Mouse (Mus musculus) intestine, postnatal 0 days (tissue): ENCODE data around the gene Slc23a4. TPM values are rescaled to one million over a fixed set of nuclear protein-coding genes. Genes with fewer than 3 reads are reported as not detected.

Experiments used
- ATAC-seq: fragments of 200-750 bp; cut with Nextera tagmentation; 2 replicates; pipeline ENCODE4 v1.8.0; 2017; ENCODE audit warnings: mild to moderate bottlenecking, moderate TSS enrichment, moderate library complexity
- H3K27ac ChIP-seq: fragments of 300-500 bp; sonication (generic); 2 replicates; pipeline ENCODE4 v1.5.1; 2014; ENCODE audit warnings: mild to moderate bottlenecking, low read depth, low read length, moderate library complexity
- H3K27me3 ChIP-seq: fragments of 300-500 bp; sonication (generic); replicated peaks from 2 replicates; pipeline ENCODE4 v1.6.1; 2014; ENCODE audit warnings: low read length, mixed read lengths; ENCODE audit not compliant: control insufficient read depth, insufficient read depth
- H3K36me3 ChIP-seq: fragments of 300-500 bp; sonication (generic); 2 replicates; pipeline ENCODE4 v1.6.1; 2014; ENCODE audit warnings: mild to moderate bottlenecking, moderate library complexity; ENCODE audit not compliant: control insufficient read depth, insufficient read depth
- H3K4me1 ChIP-seq: fragments of 300-500 bp; sonication (generic); replicated peaks from 2 replicates; pipeline ENCODE4 v1.6.1; 2014; ENCODE audit warnings: antibody characterized with exemption, low read length, mixed read lengths; ENCODE audit not compliant: control insufficient read depth, insufficient read depth
- H3K4me2 ChIP-seq: fragments of 300-500 bp; sonication (generic); replicated peaks from 2 replicates; pipeline ENCODE4 v1.6.1; 2014; ENCODE audit warnings: low read depth, mild to moderate bottlenecking, moderate library complexity
- H3K4me3 ChIP-seq: fragments of 300-500 bp; sonication (generic); 2 replicates; pipeline ENCODE4 v1.5.1; 2014; ENCODE audit warnings: low read depth, low read length
- H3K9ac ChIP-seq: fragments of 300-500 bp; sonication (generic); 2 replicates; pipeline ENCODE4 v1.6.1; 2014; ENCODE audit warnings: mild to moderate bottlenecking, low read depth, low read length
- H3K9me3 ChIP-seq: fragments of 300-500 bp; sonication (generic); 2 replicates; pipeline ENCODE4 v1.6.1; 2016; ENCODE audit warnings: mixed run types; ENCODE audit not compliant: control insufficient read depth
- CTCF ChIP-seq: sonication (generic); IDR thresholded peaks from 2 replicates; pipeline ENCODE4 v1.5.1; 2016; ENCODE audit warnings: low read depth, mild to moderate bottlenecking, control low read depth, antibody characterized with exemption, moderate library complexity
- WGBS: fragments of 180-500 bp; shearing (Covaris S2); extraction: QIAGEN DNeasy Blood & Tissue Kit; methylation state at CpG from one replicate; pipeline ENCODE4 v1.1.7; 2014; 5-methylcytosine and 5-hydroxymethylcytosine counted together
- polyA plus RNA-seq: library from polyadenylated mRNA; unstranded; fragments of >200 nt; fragmentation: Nextera tagmentation; extraction: Ambion mirVana; gene quantifications from 2 replicates; pipeline ENCODE4 v1.2.1, GENCODE M21; 2015

Gene Slc23a4
- polyA plus RNA-seq, 1 experiment from 2014 or later = 7.7 TPM

DNA sequence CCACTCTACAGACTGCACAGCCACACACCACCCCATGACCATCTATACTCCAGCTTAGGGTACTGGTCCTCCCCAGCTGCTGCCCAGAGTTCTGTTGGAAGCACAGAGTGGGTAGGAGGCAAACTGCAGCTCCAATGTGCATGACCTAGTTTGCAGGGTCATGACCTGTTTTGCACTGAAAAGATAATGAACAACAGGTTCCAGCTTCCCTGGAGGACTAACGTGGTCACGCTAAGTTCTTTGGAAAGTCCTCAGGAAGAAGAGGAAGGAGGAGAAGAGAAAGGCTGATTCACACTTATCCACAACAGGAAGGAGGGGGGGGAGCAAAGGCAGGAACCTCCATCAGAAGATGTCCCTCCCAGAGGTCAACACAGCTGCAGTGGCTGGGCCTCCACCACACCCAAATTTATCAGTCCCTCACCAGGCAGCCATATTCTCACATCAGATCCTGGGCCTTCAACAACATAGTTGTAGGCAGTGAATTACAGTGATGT lies 81.0 kb downstream of the Slc23a4 start:
- TF ChIP-seq CTCF = no peak
- H3K4me2 ChIP-seq = no peak overlapping the region
- no peak overlapping the region for H3K27ac ChIP-seq
- H3K9me3 ChIP-seq = no peaks in the 10 kb centered on the region
- no peak overlapping the region for H3K9ac ChIP-seq
- H3K27me3 ChIP-seq = no peaks in the 10 kb centered on the region
- WGBS = 84% methylated on average over 2 of the region's 2 CpGs
- H3K4me1 ChIP-seq = no peaks in the 10 kb centered on the region
- no peak overlapping the region for H3K4me3 ChIP-seq
- no peak for ATAC-seq
- peaks cover 21% of the 10 kb centered on the region; the same call in 1 of the 2 replicates for H3K36me3 ChIP-seq

DNA sequence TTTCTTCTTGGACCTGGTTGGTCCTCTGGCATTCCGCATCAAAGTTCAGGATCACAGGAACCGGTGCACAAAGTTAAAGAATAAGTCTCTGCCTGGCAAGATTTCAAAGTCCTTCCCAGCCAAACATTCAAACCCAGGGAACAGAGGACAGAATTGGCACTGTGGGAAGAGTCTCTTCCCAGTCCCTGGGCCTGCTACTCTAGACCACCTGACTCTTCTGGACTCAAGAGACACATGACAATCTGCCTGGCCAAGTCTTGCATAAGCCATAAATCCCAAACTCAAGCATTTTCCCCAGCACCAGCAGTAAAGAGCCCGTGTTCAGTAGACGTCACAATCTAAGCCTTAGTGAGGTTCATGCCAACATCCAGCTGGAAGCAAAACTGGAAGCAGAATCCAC lies 81.5 kb downstream of the Slc23a4 start:
- no peak for ATAC-seq
- Histone ChIP-seq H3K27me3 (no peaks in the 10 kb centered on the region), H3K4me3 (no peak overlapping the region), H3K9ac (no peak overlapping the region), H3K9me3 (no peaks in the 10 kb centered on the region), H3K4me2 (no peak overlapping the region), H3K27ac (no peak overlapping the region), H3K36me3 (peaks cover 21% of the 10 kb centered on the region; the same call in 1 of the 2 replicates), H3K4me1 (no peaks in the 10 kb centered on the region)
- 89% methylated on average over 4 of the region's 4 CpGs for WGBS
- no peak for TF ChIP-seq CTCF

DNA sequence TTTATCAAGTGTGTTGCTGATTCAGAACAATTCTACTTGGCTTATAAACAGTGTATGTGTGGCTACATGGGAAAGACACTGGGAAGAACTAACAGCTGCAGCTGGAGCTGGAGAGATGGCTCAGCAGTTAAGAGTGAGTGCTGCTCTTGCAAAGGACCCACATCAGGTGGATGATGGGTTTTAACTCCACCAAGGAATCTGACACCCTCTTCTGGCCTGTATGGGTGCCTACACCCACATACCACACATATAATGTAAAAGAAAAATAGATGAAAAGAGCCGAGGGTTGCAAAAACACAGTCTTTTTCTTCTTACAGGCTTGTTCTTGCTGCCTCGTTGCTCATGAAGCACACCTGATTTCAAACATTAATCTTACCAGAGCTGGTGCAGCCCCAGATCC lies 82.1 kb downstream of the Slc23a4 start:
- Histone ChIP-seq H3K4me1 (no peaks in the 10 kb centered on the region), H3K9ac (no peak overlapping the region), H3K27me3 (no peaks in the 10 kb centered on the region), H3K4me3 (no peak overlapping the region), H3K36me3 (peaks cover 23% of the 10 kb centered on the region; the same call in 1 of the 2 replicates), H3K27ac (no peak overlapping the region), H3K9me3 (no peaks in the 10 kb centered on the region), H3K4me2 (no peak overlapping the region)
- TF ChIP-seq CTCF = peak; percentile 51
- WGBS = 74% methylated on average over 2 of the region's 2 CpGs
- ATAC-seq = no peak

DNA sequence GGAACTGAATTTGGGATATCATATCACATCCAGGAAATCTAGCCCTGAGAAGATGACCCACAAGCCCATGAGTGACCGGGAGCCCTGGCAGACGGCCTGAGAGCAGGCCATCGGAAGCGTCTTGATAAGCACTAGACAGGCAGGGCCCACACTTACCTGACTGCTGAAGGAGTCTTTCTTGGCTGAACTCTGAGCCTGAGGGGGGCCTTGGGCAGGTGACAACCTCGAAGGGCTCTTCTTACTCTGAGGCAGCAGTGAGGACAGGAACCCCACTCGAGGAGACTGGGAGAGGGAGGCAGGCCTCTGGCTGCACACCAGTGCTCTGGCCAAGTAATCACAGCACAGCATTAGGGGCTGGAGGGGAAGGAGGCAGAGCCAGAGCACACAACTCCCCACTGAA lies 83.8 kb downstream of the Slc23a4 start:
- WGBS = 81% methylated on average over 6 of the region's 6 CpGs
- H3K4me1 ChIP-seq = no peaks in the 10 kb centered on the region
- no peaks in the 10 kb centered on the region for H3K27me3 ChIP-seq
- no peak overlapping the region for H3K9ac ChIP-seq
- H3K9me3 ChIP-seq = no peaks in the 10 kb centered on the region
- ATAC-seq = no peak
- no peak overlapping the region for H3K4me2 ChIP-seq
- H3K27ac ChIP-seq = no peak overlapping the region
- no peak overlapping the region for H3K4me3 ChIP-seq
- TF ChIP-seq CTCF = no peak
- H3K36me3 ChIP-seq = peaks cover 37% of the 10 kb centered on the region; the same call in 1 of the 2 replicates

DNA sequence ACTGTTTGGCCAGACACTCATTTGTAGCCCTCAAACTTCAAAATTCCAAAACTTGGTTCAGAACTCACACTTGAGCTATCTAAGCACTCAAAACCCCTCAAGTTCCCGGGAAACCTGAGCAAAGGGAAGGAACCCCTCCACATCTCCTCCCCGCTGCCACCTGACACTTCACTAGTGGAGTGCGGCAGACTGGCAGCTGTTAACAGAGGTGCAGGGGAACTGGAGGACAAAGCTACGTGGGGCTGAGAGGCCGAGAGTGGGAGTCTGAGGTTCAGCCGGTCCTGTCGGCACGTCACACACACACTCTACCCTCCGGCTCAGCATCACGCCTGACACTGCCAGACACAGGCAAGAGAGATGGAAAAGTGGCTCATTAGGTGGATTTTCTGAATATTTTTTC lies 84.4 kb downstream of the Slc23a4 start:
- no peak overlapping the region for H3K4me3 ChIP-seq
- no peak overlapping the region for H3K27ac ChIP-seq
- no peaks in the 10 kb centered on the region for H3K27me3 ChIP-seq
- 89% methylated on average over 10 of the region's 10 CpGs for WGBS
- no peak for TF ChIP-seq CTCF
- H3K4me2 ChIP-seq = no peak overlapping the region
- ATAC-seq = no peak
- no peak overlapping the region for H3K9ac ChIP-seq
- H3K9me3 ChIP-seq = no peaks in the 10 kb centered on the region
- H3K36me3 ChIP-seq = peaks cover 41% of the 10 kb centered on the region; the same call in 1 of the 2 replicates
- H3K4me1 ChIP-seq = no peaks in the 10 kb centered on the region

DNA sequence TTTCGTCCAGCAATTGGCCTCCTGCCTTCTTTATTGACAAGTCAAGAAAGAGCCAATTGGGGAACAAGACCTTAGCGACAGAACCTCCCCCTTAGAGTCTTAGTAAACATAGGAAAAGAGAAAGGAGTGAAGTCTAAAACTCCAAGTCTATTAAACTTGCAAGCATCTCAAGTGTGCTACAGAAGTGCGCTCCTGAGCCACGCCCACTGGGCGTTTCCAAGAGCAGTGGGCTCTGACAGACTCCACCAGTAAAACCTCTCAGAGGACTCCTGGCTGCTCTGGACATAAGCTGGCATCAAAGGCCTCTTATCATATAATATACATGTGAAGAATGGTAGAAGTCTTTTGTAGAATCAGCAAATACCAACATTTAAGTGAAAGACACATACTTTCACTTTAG lies 84.8 kb downstream of the Slc23a4 start:
- ATAC-seq = no peak
- no peaks in the 10 kb centered on the region for H3K27me3 ChIP-seq
- no peak overlapping the region for H3K27ac ChIP-seq
- H3K36me3 ChIP-seq = peaks cover 42% of the 10 kb centered on the region; the same call in 1 of the 2 replicates
- H3K9me3 ChIP-seq = no peaks in the 10 kb centered on the region
- TF ChIP-seq CTCF = no peak
- 68% methylated on average over 5 of the region's 5 CpGs for WGBS
- H3K4me2 ChIP-seq = no peak overlapping the region
- H3K4me3 ChIP-seq = no peak overlapping the region
- no peak overlapping the region for H3K9ac ChIP-seq
- no peaks in the 10 kb centered on the region for H3K4me1 ChIP-seq

GRCm38 (mm10) chr6:34902578-34902977 lies 85.6 kb downstream of the Slc23a4 start:
- peaks cover 45% of the 10 kb centered on the region; the same call in 1 of the 2 replicates for H3K36me3 ChIP-seq
- 77% methylated on average over 7 of the region's 7 CpGs for WGBS
- no peaks in the 10 kb centered on the region for H3K9me3 ChIP-seq
- no peak overlapping the region for H3K4me3 ChIP-seq
- no peak overlapping the region for H3K27ac ChIP-seq
- no peaks in the 10 kb centered on the region for H3K27me3 ChIP-seq
- no peak for TF ChIP-seq CTCF
- H3K4me2 ChIP-seq = no peak overlapping the region
- H3K4me1 ChIP-seq = no peaks in the 10 kb centered on the region
- H3K9ac ChIP-seq = no peak overlapping the region
- ATAC-seq = no peak
